Mouse (Mus musculus) hindbrain, embryonic 11.5 days (tissue): Measurements from ENCODE around the gene Sik2. TPM values are rescaled to one million over a fixed set of nuclear protein-coding genes. Genes with fewer than 3 reads are reported as not detected.

ENCODE experiments used
- ATAC-seq: fragments of 200-750 bp; cut with Nextera tagmentation; 2 replicates; pipeline ENCODE4 v1.8.0; 2017; ENCODE audit warnings: mild to moderate bottlenecking, moderate TSS enrichment, moderate library complexity; ENCODE audit not compliant: low FRiP score
- DNase-seq: peaks from one replicate; pipeline ENCODE4 v3.0.0-alpha.2; 2015; ENCODE audit warnings: low spot score
- H3K27ac ChIP-seq: fragments of 300-500 bp; sonication (generic); 2 replicates; pipeline ENCODE4 v1.5.1; 2014; ENCODE audit warnings: mild to moderate bottlenecking, low read depth, low read length
- H3K27me3 ChIP-seq: fragments of 300-500 bp; sonication (generic); 2 replicates; pipeline ENCODE4 v1.6.1; 2014; ENCODE audit warnings: mild to moderate bottlenecking, low read length, moderate library complexity, mixed read lengths; ENCODE audit not compliant: control insufficient read depth, insufficient read depth
- H3K36me3 ChIP-seq: fragments of 300-500 bp; sonication (generic); 2 replicates; pipeline ENCODE4 v1.6.1; 2014; ENCODE audit warnings: mild to moderate bottlenecking, low read length, moderate library complexity, mixed read lengths; ENCODE audit not compliant: control insufficient read depth, insufficient read depth
- H3K4me1 ChIP-seq: fragments of 300-500 bp; sonication (generic); replicated peaks from 2 replicates; pipeline ENCODE4 v1.6.1; 2014; ENCODE audit warnings: low read length, mixed read lengths; ENCODE audit not compliant: control insufficient read depth, insufficient read depth
- H3K4me2 ChIP-seq: fragments of 300-500 bp; sonication (generic); replicated peaks from 2 replicates; pipeline ENCODE4 v1.6.1; 2014; ENCODE audit warnings: mild to moderate bottlenecking, low read depth, low read length
- H3K4me3 ChIP-seq: fragments of 300-500 bp; sonication (generic); 2 replicates; pipeline ENCODE4 v1.5.1; 2014; ENCODE audit warnings: low read depth, low read length
- H3K9ac ChIP-seq: fragments of 300-500 bp; sonication (generic); 2 replicates; pipeline ENCODE4 v1.6.1; 2014; ENCODE audit warnings: low read depth, low read length
- H3K9me3 ChIP-seq: fragments of 300-500 bp; sonication (generic); 2 replicates; pipeline ENCODE4 v1.6.1; 2016; ENCODE audit warnings: low read length; ENCODE audit not compliant: control insufficient read depth
- WGBS: fragments of 180-500 bp; shearing (Covaris S2); extraction: QIAGEN DNeasy Blood & Tissue Kit; methylation state at CpG from one replicate; pipeline ENCODE4 v1.1.7; 2014; 5-methylcytosine and 5-hydroxymethylcytosine counted together
- polyA plus RNA-seq: library from polyadenylated mRNA; unstranded; fragments of >200 nt; fragmentation: Nextera tagmentation; extraction: Ambion mirVana; gene quantifications from 2 replicates; pipeline ENCODE4 v1.2.1, GENCODE M21; 2014

Sik2 gene
- polyA plus RNA-seq, 1 experiment from 2014 or later = 15.0 TPM

- H3K9ac ChIP-seq = no peak overlapping the region
- peaks cover 11% of the 10 kb centered on the region; the same call in 1 of the 2 replicates for H3K36me3 ChIP-seq
- H3K4me2 ChIP-seq = no peak overlapping the region
- DNase-seq (no peak), ATAC-seq (no peak)
- no peaks in the 10 kb centered on the region for H3K27me3 ChIP-seq
- H3K9me3 ChIP-seq = no peaks in the 10 kb centered on the region
- no peak overlapping the region for H3K27ac ChIP-seq
- no peaks in the 10 kb centered on the region for H3K4me1 ChIP-seq
- WGBS = 89% methylated on average over 6 of the region's 6 CpGs
- no peak overlapping the region for H3K4me3 ChIP-seq
Measured at GRCm38 (mm10) chr9:50874031-50874430, 134.8 kb downstream of the Sik2 start.

- Histone ChIP-seq H3K9ac (no peak overlapping the region), H3K27ac (no peak overlapping the region), H3K4me2 (no peak overlapping the region), H3K9me3 (no peaks in the 10 kb centered on the region), H3K4me1 (no peaks in the 10 kb centered on the region), H3K4me3 (no peak overlapping the region), H3K36me3 (peaks cover 11% of the 10 kb centered on the region; the same call in 1 of the 2 replicates), H3K27me3 (no peaks in the 10 kb centered on the region)
- DNase-seq = no peak
- WGBS = 91% methylated on average over 9 of the region's 9 CpGs
- ATAC-seq = no peak
Measured at GRCm38 (mm10) chr9:50873210-50873609, 135.7 kb downstream of the Sik2 start.

- WGBS = 78% methylated on average over 2 of the region's 2 CpGs
- Histone ChIP-seq H3K27me3 (no peaks in the 10 kb centered on the region), H3K27ac (no peak overlapping the region), H3K4me1 (no peaks in the 10 kb centered on the region), H3K9me3 (no peaks in the 10 kb centered on the region), H3K36me3 (0 out of 2 replicates have a peak, but pooled peaks cover 7% of the 10 kb centered on the region), H3K4me2 (no peak overlapping the region), H3K4me3 (no peak overlapping the region), H3K9ac (no peak overlapping the region)
- DNase-seq (no peak), ATAC-seq (no peak)
Measured at GRCm38 (mm10) chr9:50868182-50868581, 140.7 kb downstream of the Sik2 start.

- H3K4me1 ChIP-seq = no peaks in the 10 kb centered on the region
- H3K27me3 ChIP-seq = no peaks in the 10 kb centered on the region
- no peak overlapping the region for H3K4me3 ChIP-seq
- no peak overlapping the region for H3K4me2 ChIP-seq
- ATAC-seq (no peak), DNase-seq (no peak)
- H3K36me3 ChIP-seq = 0 out of 2 replicates have a peak, but pooled peaks cover 8% of the 10 kb centered on the region
- no peak overlapping the region for H3K27ac ChIP-seq
- H3K9me3 ChIP-seq = no peaks in the 10 kb centered on the region
- H3K9ac ChIP-seq = no peak overlapping the region
- 96% methylated on average over 6 of the region's 6 CpGs for WGBS
Measured at GRCm38 (mm10) chr9:50867015-50867414, 141.9 kb downstream of the Sik2 start.

GRCm38 (mm10) chr9:50865803-50866202, 143.1 kb downstream of the Sik2 start:
- Histone ChIP-seq H3K9me3 (no peaks in the 10 kb centered on the region), H3K36me3 (0 out of 2 replicates have a peak, but pooled peaks cover 10% of the 10 kb centered on the region)
- 88% methylated on average over 8 of the region's 8 CpGs for WGBS

GRCm38 (mm10) chr9:50864877-50865276, 144.0 kb downstream of the Sik2 start:
- H3K27me3 ChIP-seq = no peaks in the 10 kb centered on the region
- ATAC-seq (no peak), DNase-seq (no peak)
- no peak overlapping the region for H3K4me2 ChIP-seq
- no peak overlapping the region for H3K4me3 ChIP-seq
- H3K9me3 ChIP-seq = no peaks in the 10 kb centered on the region
- no peak overlapping the region for H3K9ac ChIP-seq
- H3K27ac ChIP-seq = no peak overlapping the region
- WGBS = 90% methylated on average over 5 of the region's 5 CpGs
- H3K36me3 ChIP-seq = 0 out of 2 replicates have a peak, but pooled peaks cover 8% of the 10 kb centered on the region
- no peaks in the 10 kb centered on the region for H3K4me1 ChIP-seq

More at GRCm38 (mm10) chr9:50865803-50866202, 143.1 kb downstream of the Sik2 start:
- Histone ChIP-seq H3K27ac (no peak overlapping the region), H3K27me3 (no peaks in the 10 kb centered on the region), H3K4me3 (no peak overlapping the region), H3K4me1 (no peaks in the 10 kb centered on the region), H3K4me2 (no peak overlapping the region), H3K9ac (no peak overlapping the region)
- DNase-seq (no peak), ATAC-seq (no peak)

- no peak overlapping the region for H3K9ac ChIP-seq
- H3K4me3 ChIP-seq = no peak overlapping the region
- ATAC-seq = no peak
- no peaks in the 10 kb centered on the region for H3K4me1 ChIP-seq
- 0 out of 2 replicates have a peak, but pooled peaks cover 6% of the 10 kb centered on the region for H3K36me3 ChIP-seq
- DNase-seq = no peak
- H3K9me3 ChIP-seq = no peaks in the 10 kb centered on the region
- no peak overlapping the region for H3K4me2 ChIP-seq
- WGBS = 95% methylated on average over 4 of the region's 4 CpGs
- H3K27ac ChIP-seq = no peak overlapping the region
- no peaks in the 10 kb centered on the region for H3K27me3 ChIP-seq
Measured at GRCm38 (mm10) chr9:50863824-50864223, 145.0 kb downstream of the Sik2 start.

- Histone ChIP-seq H3K9me3 (no peaks in the 10 kb centered on the region), H3K4me3 (no peak overlapping the region), H3K4me1 (no peaks in the 10 kb centered on the region), H3K36me3 (0 out of 2 replicates have a peak, but pooled peaks cover 3% of the 10 kb centered on the region), H3K9ac (no peak overlapping the region), H3K27ac (no peak overlapping the region), H3K4me2 (no peak overlapping the region), H3K27me3 (no peaks in the 10 kb centered on the region)
- WGBS = 95% methylated on average over 18 of the region's 18 CpGs
- DNase-seq (no peak), ATAC-seq (no peak)
Measured at GRCm38 (mm10) chr9:50861119-50861839, 147.6 kb downstream of the Sik2 start.

- 93% methylated on average over 6 of the region's 6 CpGs for WGBS
- ATAC-seq (no peak), DNase-seq (no peak)
- H3K27ac ChIP-seq = no peak overlapping the region
- no peak overlapping the region for H3K9ac ChIP-seq
- H3K36me3 ChIP-seq = 0 out of 2 replicates have a peak, but pooled peaks cover 3% of the 10 kb centered on the region
- no peak overlapping the region for H3K4me3 ChIP-seq
- no peaks in the 10 kb centered on the region for H3K27me3 ChIP-seq
- H3K4me2 ChIP-seq = no peak overlapping the region
- no peaks in the 10 kb centered on the region for H3K9me3 ChIP-seq
- no peaks in the 10 kb centered on the region for H3K4me1 ChIP-seq
Measured at GRCm38 (mm10) chr9:50858681-50859080, 150.2 kb downstream of the Sik2 start.
